Mouse (Mus musculus): ENCODE results near the gene Ccdc148. TPM values are rescaled to one million over a fixed set of nuclear protein-coding genes. Genes with fewer than 3 reads are reported as not detected.

The Ccdc148 gene
- total RNA-seq, 2 experiments from 2014 or later: 0.37 to 0.70 TPM

DNA sequence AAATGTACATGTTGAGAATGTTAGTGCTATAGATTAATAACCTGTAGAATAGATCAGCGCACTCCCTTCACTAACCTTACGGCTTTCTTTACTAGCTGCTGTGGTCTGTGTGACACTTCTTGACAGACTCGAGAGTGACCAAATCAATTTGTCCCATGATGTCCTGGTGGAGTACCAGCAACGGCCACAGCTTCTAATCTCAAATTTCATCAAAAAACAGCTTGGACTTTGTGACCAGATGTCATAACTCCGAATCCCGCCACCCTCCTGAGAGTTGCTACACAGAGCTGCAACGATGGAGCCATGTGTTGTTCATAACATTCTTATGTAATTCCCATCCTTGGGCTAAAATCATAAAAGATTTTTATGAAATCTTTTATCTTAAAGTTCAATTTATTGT, 370.5 kb downstream of the Ccdc148 start:
- DNase-seq (ENCODE audit: low spot score in 2 of 2): no peak

DNA sequence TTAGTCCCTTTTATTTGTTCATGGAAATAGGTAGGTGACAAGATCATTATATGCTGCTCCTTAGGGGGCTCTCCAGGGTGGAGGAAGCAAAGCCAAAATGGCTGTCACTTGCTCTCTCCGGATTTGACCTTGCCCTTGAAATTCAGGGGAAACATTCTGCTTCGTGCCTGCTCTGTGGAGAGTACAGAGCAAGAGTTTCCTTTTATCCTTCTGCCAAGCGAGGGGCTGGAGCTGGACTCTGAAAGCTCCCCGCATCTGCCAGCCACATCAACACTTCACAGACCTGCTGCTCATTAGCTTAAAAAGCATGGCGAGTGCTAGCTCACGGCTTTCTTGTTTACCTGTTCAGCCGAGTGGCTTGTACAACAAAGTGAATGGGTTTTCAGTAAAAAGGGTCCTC, 373.1 kb downstream of the Ccdc148 start:
- DNase-seq (ENCODE audit: low spot score in 2 of 2): no peak

DNA sequence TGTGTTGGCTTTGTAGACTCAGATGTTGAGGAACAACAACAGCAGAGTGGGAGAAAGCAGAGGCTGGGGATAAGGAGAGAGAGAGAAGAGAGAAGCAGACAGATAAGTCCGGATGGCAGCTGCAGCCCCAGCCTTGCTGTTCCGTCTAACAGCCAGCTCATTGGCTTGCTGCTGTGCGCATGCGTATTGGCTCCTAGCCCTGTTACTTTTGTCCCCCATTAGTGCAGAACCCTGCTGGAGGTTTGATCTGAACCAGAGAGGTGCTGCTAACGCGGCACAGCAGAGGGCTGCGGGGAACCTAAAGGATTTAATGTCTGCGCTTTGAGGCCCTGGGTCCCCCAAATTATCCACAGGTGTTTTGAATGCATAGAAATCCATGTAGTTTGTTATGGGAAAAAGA, 373.8 kb downstream of the Ccdc148 start:
- no peak for DNase-seq (ENCODE audit: low spot score in 2 of 2)

DNA sequence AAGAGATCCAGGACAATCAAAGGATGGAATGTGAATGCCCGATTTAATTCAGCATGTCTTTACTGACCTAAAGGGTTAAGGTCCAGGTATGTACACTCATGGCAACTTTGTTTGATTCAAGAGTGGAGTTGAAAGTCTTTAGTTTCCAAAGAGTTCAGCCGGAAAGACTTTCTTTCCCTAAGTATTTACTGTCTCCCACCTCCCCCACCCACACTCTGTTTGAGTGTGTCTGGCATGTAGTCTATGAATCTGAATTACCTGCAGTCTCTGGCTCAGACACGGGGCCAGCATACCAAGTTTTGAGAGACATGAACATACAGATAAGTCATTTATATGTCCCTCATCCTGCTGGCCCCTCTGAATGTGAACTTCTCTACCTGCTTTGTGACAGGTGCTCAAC, 374.3 kb downstream of the Ccdc148 start:
- no peak for DNase-seq (ENCODE audit: low spot score in 2 of 2)

DNA sequence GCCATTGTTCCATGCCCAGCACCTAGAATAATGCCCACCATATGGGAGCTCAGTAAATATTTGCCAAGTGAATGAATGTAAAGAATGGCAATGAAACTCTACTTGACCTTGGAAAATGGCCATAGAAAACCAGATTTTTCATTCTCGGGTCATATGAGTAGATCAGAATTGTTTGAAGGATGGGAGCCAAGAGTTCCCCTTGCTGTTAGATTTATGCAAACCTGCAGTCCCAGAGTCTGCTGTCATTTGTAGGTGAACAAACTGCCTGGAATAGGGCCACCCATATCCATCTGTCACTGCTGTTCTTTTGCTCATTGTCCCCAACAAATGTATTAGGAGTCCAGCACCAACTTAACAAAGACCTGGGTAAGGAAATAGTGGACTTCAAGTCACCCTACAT, 377.0 kb downstream of the Ccdc148 start:
- no peak for DNase-seq (ENCODE audit: low spot score in 2 of 2)

DNA sequence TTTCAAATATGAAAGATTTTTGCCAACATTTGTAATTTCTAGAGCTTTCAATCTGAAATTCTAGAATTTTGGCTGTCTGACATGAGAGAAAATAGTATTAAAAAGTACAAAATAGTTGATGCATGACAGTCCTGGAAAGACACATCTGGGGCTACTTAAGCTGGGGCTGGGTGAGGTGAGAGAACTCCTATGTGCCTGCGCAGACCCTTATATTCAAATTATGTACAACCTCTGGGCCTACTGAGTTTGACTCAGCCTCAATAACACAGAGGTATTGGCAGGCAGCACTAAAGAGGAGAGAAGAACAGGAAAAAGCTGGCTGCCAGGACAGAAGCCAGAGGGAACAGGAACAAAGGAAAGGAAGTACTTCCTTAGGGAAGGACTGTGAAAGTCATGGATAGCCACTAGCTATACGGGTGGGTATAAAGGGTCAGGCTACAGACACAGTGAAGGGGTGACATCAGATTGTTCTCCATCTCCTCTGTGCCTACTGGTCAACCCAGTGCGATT, 381.4 kb downstream of the Ccdc148 start:
- no peak for DNase-seq (ENCODE audit: low spot score in 2 of 2)

DNA sequence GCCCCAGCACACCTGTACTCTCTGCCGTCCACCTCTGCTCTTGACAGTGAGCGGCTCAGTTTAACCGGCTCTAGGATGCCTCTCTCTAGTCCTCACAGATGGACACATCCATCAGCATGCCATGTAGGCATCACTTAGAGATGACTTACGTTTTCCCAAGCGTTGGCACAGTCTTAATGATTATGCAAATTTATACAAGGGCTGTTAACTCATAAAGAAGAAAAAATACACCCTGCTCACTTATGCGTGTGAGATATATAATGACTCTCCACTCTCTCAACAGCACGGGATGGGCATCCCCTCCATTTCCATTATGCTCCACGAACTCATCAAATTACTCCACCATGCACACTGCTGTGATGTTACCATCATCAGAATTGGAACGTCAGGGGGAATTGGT, 386.6 kb downstream of the Ccdc148 start:
- no peak for DNase-seq (ENCODE audit: low spot score in 2 of 2)

Other genes with a start within 250 kb of the Ccdc148 start
- 10 to 100 TPM; 41.1 to 41.3 TPM for gene Pkp4, start 167 bp upstream of the Ccdc148 start, total RNA-seq (2021)